Mouse (Mus musculus): ENCODE measurements around the gene Pard6b. TPM values are rescaled to one million over a fixed set of nuclear protein-coding genes. Genes with fewer than 3 reads are reported as not detected.

Pard6b gene
- total and polyA plus RNA-seq, 3 experiments, result 3.9 to 7.6 TPM; not detected in 1

GRCm38 (mm10) chr2:168052689-168053088, 28.1 kb upstream of the Pard6b start:
- H3K27me3 ChIP-seq (ENCODE audit: control insufficient read depth in 1 of 2, insufficient read depth in 2 of 2, low read length in 2 of 2), result peaks cover 4 to 13% of the 10 kb centered on the region in 2 experiments
- no peaks in the 10 kb centered on the region for H3K9me3 ChIP-seq (replicated peaks; ENCODE audit: insufficient read depth, low read length)
- no peak overlapping the region for H3K9ac ChIP-seq (ENCODE audit: control insufficient read depth, low read depth, low read length, poor library complexity, severe bottlenecking)
- no peak overlapping the region for H3K27ac ChIP-seq (ENCODE audit: control insufficient read depth, low read depth, low read length)
- H3K4me1 ChIP-seq (ENCODE audit: control insufficient read depth in 1 of 2, insufficient read depth in 2 of 2, low read length in 2 of 2), result no peaks in the 10 kb centered on the region
- H3K36me3 ChIP-seq (ENCODE audit: control insufficient read depth in 1 of 2, insufficient read depth in 2 of 2, low read length in 2 of 2), result no peaks in the 10 kb centered on the region
- TF ChIP-seq GABPA (IDR thresholded peaks at IDR 0.05; ENCODE audit: low read depth, low read length) (no peak), UBTF (IDR thresholded peaks at IDR 0.05; ENCODE audit: borderline replicate concordance, insufficient read depth, low read depth, low read length) (no peak), RAD21 (IDR thresholded peaks at IDR 0.05; ENCODE audit: low read depth, low read length) (peak; percentile 33), ZC3H11A (IDR thresholded peaks at IDR 0.05; ENCODE audit: low read depth, low read length) (no peak), MAZ (IDR thresholded peaks at IDR 0.05; ENCODE audit: low read depth, low read length) (no peak), SMC3 (IDR thresholded peaks at IDR 0.05; ENCODE audit: low read depth, low read length) (peak; percentile 46), CTCF (IDR thresholded peaks at IDR 0.05 in 2 of 3, conservative IDR thresholded peaks at IDR 0.05 in 1 of 3; ENCODE audit: control insufficient read depth in 1 of 3, insufficient read depth in 1 of 3, low read depth in 2 of 3, low read length in 3 of 3, poor library complexity in 1 of 3, severe bottlenecking in 1 of 3) (peak; percentile 69 to 88 (median 84))
- no peak overlapping the region for H3K4me3 ChIP-seq (ENCODE audit: control insufficient read depth in 1 of 2, insufficient read depth in 1 of 2, low read depth in 2 of 2, low read length in 2 of 2)
- DNase-seq (ENCODE audit: low read depth, low spot score), result peak; percentile 42
- H3K79me2 ChIP-seq (ENCODE audit: control insufficient read depth, insufficient read depth, low read length, poor library complexity), result no peaks in the 10 kb centered on the region

GRCm38 (mm10) chr2:168054142-168054541, 26.7 kb upstream of the Pard6b start:
- no peak overlapping the region for H3K4me3 ChIP-seq (ENCODE audit: control insufficient read depth in 1 of 2, insufficient read depth in 1 of 2, low read depth in 2 of 2, low read length in 2 of 2)
- no peaks in the 10 kb centered on the region for H3K4me1 ChIP-seq (ENCODE audit: control insufficient read depth in 1 of 2, insufficient read depth in 2 of 2, low read length in 2 of 2)
- H3K9ac ChIP-seq (ENCODE audit: control insufficient read depth, low read depth, low read length, poor library complexity, severe bottlenecking), result no peak overlapping the region
- TF ChIP-seq ZNF384 (IDR thresholded peaks at IDR 0.05; ENCODE audit: low read depth, low read length) (no peak), GATA1 (IDR thresholded peaks at IDR 0.05; ENCODE audit: low read depth, low read length) (no peak), RAD21 (IDR thresholded peaks at IDR 0.05; ENCODE audit: low read depth, low read length) (no peak), MYB (IDR thresholded peaks at IDR 0.05; ENCODE audit: low read depth, low read length) (no peak), KAT2A (conservative IDR thresholded peaks at IDR 0.05; ENCODE audit: low read depth, low read length) (no peak), MAFK (IDR thresholded peaks at IDR 0.05; ENCODE audit: borderline replicate concordance, low read depth, low read length) (no peak), MXI1 (IDR thresholded peaks at IDR 0.05; ENCODE audit: low read depth, low read length) (no peak), JUND (IDR thresholded peaks at IDR 0.05; ENCODE audit: low read depth, low read length) (no peak), CHD1 (IDR thresholded peaks at IDR 0.05; ENCODE audit: low read depth, low read length) (no peak), HCFC1 (IDR thresholded peaks at IDR 0.05; ENCODE audit: low read depth, low read length) (no peak), POLR2AphosphoS2 (IDR thresholded peaks at IDR 0.05; ENCODE audit: low read length) (no peak), MEF2A (IDR thresholded peaks at IDR 0.05; ENCODE audit: extremely low read depth, insufficient replicate concordance, low read depth, low read length, poor library complexity, severe bottlenecking) (no peak), MYC (IDR thresholded peaks at IDR 0.05; ENCODE audit: low read depth, low read length) (no peak), RCOR1 (IDR thresholded peaks at IDR 0.05; ENCODE audit: low read depth, low read length) (no peak), ELF1 (IDR thresholded peaks at IDR 0.05; ENCODE audit: low read depth, low read length) (no peak), USF1 (IDR thresholded peaks at IDR 0.05; ENCODE audit: low read depth, low read length) (no peak), MAX (IDR thresholded peaks at IDR 0.05; ENCODE audit: low read length) (no peak), TAL1 (IDR thresholded peaks at IDR 0.05; ENCODE audit: low read length) (no peak), NRF1 (IDR thresholded peaks at IDR 0.05; ENCODE audit: insufficient read depth, low read depth, low read length, poor library complexity, severe bottlenecking) (no peak), POLR2AphosphoS5 (IDR thresholded peaks at IDR 0.05; ENCODE audit: borderline replicate concordance, low read depth, low read length) (no peak)
- H3K27me3 ChIP-seq (ENCODE audit: control insufficient read depth in 1 of 2, insufficient read depth in 2 of 2, low read length in 2 of 2), result peaks cover 4 to 13% of the 10 kb centered on the region in 2 experiments
- no peaks in the 10 kb centered on the region for H3K9me3 ChIP-seq (replicated peaks; ENCODE audit: insufficient read depth, low read length)
- DNase-seq (ENCODE audit: low read depth, low spot score), result no peak
- no peaks in the 10 kb centered on the region for H3K36me3 ChIP-seq (ENCODE audit: control insufficient read depth in 1 of 2, insufficient read depth in 2 of 2, low read length in 2 of 2)
- H3K79me2 ChIP-seq (ENCODE audit: control insufficient read depth, insufficient read depth, low read length, poor library complexity), result no peaks in the 10 kb centered on the region
- H3K27ac ChIP-seq (ENCODE audit: control insufficient read depth, low read depth, low read length), result no peak overlapping the region

Data from MEL (cell line).